Mouse (Mus musculus) urinary bladder, postnatal 36 days (tissue): ENCODE measurements around the gene Engase.

Source experiments
- DNase-seq, 2 experiments: peaks; one replicate each; pipeline ENCODE4 v3.0.0; 2022; ENCODE audit warnings: low spot score in 2 of 2, mixed read lengths in 1 of 2

Gene Engase

DNA sequence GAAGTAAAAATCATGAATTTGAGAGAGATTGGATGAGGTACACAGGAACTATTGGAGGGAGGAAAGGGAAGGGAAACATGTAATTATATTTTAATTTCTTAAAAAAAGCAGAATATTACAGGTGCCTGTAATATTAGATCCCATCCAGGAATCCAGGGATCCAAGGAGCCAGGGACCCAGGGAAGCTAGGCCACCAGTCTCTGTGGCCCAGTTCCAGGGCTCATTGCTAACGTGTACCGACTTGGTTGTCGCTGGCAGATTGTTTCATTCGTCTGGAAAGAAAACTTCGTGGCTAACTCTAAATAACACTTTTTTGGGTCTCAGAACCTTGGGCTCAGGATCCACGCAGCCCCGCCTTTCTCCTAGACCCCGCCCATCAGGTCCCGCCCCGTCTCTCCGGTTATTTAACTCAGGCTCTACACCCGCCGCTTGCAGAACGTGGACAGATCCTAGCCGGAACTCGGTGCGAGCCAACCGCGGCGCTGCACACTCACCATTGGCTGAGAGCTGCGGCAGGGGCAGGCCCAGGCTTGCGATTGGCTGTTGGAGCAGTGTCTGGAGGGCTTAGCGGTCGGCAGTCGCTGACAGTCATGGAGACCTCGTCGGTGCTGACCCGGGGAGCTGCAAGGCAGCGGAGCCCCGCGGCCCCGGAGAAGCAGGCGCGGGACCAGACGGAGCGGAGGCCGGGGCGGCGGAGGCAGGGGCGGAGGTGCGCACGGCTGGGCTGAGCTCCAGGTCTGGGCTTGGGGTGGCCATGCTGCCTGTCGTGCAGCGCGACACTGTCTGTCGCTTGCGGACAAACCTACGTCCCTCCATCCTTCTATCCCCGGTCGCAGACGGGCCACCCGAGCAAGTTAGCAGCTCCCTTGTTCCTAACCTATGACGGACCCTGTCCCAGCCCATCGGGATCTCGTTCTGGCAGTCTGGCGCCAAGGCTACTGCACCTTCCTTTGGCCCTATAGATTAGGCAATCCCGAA is at the start of gene Engase:
Gene Engase, plus strand, starts transcription at position 434 of the 978 bp plus-strand sequence.
- DNase-seq, result peak; percentile 94 to 98

DNA sequence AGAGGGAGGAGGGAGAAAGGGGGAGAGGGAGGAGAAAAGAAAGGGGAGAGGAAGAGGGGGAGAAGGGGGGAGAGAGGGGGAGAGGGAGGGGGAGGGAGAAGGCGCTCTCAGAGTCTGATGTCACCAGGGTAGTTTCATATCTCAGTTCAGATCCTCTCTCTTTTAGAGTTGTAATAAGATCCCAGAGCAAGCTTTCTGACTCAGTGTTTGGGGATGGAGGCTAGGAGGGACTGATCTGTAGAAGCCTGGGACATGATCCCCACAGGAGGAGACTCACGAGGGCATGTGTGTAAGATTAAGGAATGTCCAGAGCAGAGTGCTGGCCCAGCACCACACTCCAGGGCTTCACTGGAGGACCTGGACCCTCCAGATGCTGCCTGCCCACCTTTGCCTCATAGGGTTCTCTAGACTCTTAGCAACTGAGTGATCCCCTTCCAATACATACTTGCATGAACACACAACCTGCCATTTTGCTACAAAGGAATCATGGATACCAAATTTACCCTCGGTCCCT is 49.3 kb upstream of the Engase start:
- no peak for DNase-seq

DNA sequence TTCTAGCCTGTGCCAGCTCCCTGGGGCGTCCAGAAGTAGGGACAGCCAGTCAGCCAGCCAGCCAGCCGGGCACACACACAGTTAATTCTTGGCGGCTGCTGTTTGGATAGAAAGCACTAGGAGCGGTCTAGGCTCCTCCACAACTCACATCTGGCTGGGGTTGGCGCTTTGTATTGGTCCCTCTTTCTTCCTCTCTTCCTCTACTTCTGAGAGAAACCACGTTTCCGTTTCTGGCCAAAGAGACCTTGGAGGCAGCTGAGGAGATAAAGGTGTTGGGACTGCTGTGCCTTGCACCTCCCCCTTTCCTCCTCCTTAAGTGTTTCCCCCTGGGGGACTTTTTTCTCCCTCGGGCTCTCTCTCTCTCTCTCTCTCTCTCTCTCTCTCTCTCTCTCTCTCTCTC is 48.6 kb upstream of the Engase start, which contains the start of gene C1qtnf1:
Gene C1qtnf1, plus strand, starts transcription at position 218 of the 400 bp plus-strand sequence.
- no peak for DNase-seq

DNA sequence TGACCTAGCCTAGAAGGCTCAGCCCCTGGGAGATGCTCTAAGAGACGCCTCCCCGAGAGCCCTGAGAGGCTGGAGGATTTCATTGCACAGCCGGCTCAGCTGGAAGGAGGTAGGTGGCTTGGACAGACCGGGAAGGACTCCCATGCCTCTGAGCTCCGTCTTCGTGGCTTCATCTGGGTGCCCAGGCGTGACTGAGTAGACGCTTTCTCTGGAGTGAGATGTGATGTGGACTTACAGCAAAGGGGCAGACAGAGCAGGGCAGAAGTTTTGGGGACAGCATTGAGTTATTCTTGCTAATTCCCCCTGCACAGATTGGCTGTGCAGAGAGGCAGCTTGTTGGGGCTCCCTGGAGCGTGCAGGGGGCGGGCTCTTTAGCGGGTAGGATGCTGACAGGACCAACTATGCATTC is 48.2 kb upstream of the Engase start:
- DNase-seq, result no peak

DNA sequence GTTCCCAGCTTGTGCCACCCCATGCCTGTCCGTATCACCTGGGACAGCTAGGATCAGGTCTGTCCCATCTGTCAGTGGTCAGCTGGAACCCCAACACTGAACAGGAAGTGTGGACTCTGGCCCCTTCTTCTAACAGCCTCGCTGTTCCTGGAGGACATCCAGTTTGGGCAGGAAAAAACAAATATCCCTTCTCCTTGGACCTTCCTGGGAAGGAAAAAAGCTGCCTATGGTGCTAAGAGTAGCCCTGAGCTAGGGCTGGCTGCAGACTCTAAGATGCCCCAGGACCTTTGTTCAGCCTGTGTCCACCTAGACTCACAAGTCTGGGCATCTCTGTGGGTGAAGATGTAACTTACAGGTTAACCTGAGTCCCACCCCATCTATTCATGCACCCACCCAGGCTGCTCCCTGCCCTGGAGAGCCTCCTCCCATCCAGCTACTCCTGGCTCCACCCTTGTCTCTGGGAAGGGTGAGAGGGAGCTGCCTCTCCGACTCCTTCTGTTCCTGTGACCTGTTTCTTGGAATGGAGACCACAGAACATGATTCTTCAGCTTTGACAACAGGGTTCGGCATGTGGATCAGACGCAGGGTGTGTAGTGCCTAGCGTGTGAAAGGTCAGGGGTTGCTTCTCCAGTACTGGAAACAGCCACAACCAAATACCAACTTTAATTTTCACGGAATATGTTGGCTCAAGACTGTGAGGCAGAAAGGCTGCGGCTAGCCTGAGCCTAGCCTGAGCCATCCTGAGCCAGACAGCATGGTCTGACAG is 47.5 kb upstream of the Engase start:
- DNase-seq, result no peak

DNA sequence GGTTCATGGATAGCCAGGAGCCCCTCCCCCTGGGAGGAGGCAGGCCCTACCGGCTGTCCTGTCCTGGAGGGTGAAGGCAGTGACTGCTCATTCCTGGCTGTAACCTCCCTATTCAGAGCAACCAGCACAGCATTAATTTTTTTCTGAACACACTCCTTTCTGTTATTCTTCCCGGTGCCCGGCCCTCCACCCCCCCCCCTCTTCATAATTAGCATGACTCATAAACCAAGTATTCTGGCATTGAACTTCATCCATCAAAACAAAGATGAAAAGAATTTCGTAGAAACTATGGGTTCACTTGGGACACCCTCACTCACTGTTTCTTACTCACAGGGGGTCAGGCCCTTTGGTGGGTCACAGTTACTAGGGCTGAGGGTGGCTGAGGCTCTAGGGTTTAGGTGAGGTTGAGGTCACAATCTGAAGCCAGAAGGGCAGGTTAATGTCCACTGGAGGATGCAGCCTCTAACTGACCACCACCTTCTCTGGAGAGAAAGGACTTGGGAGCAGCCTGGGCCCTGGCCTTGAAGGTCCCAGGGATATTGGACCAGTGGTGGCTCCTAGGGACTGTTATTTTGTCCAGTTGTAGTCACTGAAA is 46.2 kb upstream of the Engase start:
- DNase-seq, result no peak

DNA sequence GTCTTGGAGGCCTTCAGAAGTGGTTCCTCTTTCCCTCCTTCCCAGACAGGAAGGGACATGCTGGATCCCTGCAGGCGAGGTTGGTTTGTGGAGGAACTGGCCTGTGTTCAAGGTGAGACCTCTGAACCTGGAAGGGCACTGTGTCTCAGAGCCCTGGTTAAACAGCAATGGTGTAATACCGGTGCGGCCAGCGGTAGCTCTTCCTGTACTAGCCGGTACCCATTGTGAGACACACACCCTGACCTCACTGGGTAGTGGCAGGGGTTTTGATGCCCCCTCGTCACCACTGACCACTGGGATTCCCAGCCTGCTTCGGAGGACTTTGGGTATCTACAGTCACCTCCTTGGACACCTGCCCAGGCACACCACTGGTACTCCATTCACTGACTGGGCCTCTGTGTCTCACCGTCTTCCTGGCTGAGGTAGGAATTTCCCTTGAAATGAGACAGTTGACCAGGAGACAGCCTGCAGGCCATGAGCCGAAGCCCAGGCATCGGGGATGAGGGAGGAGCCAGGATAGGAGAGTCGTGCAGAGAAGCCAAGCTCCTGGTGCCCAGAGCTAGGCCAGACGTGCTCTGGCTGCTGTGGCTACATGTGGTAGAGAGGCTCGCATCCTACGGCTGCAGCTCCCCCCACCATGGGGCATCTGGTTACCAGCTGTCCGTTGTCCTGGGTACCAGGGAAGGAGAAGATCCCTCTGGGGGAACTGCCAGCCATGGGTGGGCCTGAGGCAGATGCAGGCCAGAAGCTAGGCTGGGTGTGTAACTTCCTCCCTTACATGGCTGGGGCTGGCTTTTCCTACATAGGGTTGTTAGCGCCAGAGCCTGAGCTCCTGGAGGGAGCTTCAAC is 45.3 kb upstream of the Engase start:
- no peak for DNase-seq

DNA sequence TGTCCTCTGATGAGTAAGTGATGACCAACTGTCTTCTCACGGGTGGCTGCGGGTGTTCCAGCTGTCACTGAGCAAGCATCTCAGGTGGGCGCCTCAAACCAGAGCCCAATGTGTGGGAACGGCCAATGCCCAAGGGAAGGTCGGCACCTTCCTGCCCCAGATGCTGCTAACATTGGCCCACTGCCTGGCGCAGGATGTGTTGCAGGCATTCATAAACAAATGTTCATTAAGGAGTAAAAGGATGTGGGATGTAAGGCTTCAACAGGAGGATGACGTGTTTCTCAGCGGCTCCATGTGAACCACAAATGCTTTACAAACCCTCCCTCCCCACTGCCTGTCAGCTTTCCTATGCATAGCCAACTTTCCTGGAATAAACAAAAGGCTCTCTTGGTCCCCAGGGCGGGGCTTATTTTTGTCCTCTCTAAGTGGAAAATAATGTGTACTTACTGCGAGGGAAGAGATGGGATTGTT is 43.2 kb upstream of the Engase start:
- DNase-seq, result no peak

DNA sequence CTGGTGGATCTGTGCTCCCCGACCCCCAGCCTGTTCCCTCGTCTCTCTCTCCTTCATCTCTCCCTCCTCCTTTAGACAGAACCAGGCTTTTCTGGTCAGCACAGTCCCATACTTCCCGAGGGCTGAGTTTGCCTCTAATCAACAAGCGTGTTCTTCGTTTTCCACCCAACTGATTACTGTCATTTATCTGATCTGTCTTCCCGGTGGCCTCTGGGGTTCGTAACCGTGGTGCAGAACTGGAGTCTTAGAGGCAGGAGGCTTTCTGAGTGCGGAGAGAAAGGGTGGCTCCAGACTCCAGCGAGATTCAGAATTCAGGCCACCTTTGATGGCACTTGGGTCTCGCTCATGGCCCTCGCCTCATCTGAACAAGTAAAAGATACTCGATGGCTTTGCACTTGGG is 42.5 kb upstream of the Engase start:
- no peak for DNase-seq

DNA sequence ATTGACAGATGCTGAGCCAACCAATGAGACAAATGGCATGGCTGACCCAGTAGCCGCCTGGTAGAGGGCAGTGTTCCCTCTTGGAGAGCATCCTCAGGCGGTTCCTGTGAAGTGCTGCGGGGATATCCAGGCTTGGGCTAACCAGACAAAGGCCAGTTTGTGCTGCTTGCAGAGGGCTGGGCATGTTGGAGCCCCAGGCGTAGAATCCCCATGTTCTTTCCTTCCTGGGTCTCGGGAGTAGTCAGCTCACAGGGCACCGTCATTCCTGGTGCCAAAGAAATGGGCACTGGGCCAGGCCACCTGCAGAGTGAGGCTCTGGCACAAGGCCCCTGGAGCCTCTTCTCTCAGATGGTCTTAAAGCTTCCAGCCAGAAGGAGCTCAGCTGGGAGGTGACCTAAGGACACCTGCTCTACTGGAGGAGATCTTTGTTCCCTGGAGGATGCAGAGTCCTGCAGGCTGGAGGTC is 40.1 kb upstream of the Engase start:
- no peak for DNase-seq

DNA sequence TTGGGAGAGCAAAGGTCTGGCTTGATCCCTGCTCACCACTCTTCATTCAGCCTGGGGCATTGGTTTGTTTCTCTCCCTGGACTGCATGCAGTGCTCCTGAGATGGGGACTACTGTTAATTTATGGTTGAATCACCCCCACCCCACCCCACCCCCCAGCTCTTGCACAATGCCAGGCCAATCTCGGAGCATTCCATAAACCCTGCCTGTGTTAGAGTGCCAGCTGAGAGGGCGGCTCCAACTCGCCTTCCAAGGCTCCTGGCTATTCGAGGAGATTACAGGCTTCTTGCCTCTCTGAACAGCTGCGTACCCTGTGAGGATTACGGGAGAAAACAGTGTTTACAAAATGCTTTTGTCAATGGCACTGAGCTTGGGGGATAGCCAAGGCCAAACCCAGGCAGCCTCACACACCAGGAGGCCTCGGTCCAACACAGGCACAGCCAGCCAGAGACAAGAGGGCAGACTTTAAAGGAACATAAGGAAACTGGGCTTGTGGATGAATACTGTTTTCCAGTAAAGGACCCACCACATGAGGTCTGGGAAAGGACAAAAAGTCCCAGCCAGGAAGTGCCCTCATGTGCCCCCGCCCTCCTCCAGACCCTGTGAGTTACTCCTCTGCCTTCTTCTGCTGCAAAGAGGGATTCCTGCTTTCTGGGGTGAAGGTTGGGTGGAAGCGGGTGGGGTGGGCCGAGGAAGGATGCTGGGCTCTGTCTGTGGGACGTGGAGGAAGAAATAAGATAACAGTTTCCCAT is 37.8 kb upstream of the Engase start:
- no peak for DNase-seq

DNA sequence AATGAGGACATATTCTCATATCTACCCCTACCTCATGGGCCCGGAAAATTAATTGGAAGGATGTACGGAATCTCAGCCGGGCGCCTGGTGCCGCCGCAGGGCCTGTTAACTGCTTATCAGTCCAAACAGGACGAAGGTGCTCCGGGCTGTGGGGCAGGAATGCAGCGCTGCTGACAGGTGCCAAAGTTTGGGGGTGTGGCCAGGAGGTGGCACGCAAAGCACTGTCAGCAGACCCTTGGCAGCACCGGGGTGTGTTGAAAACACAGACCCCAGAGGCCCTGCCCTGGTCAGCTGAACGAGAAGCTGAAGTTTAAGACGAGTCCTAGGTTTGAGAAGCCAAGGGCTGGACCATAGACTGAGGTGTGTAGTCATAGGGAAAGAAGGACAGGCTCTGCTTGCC is 33.9 kb upstream of the Engase start:
- DNase-seq, result no peak

DNA sequence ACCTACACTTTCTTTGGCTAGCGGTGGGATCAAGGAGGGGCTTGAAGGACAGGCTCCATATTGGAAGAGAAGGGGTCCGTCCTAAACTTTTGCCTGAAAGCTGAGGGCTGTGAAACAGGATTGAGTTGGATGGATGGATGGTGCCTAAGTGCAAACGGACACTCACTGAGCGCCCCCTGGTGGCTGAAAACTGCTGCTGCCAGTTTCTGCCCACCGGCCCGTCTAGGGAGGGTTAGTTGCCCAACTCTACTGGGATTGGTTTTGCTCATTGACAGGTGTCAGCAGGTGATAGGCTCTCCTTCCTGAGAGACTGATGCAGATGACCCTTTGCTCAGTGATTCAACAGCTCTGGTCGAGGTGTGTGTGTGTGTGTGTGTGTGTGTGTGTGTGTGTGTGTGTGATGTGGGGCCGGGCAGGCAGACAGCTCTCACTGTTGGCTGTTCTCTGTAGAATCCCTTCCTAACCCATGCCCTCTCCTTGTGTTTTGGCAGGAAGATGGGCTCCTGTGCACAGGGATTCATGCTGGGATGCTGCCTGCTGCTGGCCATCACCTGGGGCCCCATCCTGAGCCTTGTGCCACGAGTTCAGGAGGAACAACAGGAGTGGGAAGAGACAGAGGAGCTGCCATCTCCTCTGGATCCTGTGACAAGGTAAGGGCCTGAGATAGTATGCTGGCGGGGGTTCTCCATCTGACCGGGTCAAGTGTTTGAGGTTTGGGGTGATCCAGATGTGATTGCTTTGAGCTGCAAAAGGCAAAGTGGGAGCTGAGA is 33.2 kb upstream of the Engase start:
- peak; percentile 52 to 77 for DNase-seq

DNA sequence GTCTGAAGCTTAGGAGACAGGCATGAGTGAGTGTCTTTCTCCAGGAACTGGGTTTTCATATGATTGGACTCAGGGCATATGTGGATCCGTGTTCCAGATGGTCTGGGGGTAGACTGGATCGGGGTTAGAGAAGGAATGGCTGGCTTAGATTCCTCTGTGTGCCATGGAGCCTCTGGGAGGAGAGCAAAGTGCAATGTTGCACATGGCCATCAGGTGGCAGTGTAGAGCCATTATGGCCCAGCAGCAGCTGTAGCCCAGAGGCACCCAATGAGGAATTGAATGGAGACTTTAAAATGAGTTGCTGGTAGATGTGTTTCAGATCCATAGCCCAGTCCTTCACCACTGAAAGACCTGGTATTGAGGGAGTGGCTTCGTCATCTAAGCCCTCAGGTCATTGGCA is 30.8 kb upstream of the Engase start:
- DNase-seq, result peak; percentile 59 to 67

DNA sequence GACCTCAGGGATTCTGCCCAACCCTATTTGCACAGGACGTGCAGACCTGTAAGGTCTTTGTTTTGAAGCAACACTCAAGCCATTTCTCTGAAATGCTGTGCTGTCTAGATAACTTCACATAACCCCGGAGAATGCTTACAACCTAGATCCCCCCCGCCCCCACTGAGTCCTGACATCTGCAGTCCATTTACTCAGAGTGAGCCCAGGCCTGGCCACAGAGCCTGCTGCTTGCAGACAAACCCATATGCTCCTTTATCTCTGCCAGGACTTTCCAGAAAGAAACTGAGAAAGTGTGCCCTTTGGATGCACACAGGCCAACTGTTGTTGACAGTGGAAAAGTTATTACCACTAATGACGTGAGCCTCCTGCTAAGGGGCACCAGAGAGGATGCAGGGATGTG is 29.3 kb upstream of the Engase start:
- DNase-seq, result no peak

DNA sequence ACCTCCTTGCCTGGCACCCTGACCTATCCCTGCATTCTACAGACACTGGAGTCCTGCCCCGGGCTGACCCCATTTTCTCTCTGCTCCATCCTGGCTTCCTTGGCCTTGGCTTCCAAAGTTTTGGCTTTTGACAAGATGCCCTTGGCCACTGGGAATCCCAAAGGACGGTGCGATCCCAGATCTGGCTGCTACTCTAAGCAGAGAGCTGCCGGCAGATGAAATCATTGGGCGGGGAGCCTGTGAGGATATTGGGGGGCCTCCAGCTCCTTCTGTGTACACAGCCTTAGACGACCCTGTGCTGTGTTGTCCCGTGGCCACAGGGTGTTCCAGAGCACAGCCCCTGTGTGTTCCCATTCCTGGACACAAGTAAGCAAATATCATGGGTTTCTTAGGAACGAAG is 28.2 kb upstream of the Engase start:
- DNase-seq, result peak in 1 of 2 experiments; percentile 66

DNA sequence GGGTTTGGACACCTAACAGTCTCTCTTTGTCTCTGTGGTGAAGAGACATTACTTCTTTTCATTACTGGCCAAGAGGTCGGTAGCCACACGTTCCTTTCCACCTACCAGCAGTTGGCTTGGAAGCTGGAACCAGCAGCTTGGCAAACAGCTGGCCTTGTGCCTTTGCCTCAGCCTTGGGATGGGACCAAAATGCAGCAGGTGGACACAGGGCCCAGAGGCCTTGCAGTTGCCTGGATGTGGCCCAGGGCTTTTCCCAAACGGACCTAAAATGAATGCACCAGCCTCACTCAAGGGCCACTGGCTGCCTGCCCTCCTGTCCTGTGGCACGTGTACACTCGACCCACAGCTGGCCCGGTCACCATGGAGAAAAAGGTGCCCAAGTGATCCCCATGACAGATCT is 25.4 kb upstream of the Engase start:
- DNase-seq, result peak in 1 of 2 experiments; percentile 36

DNA sequence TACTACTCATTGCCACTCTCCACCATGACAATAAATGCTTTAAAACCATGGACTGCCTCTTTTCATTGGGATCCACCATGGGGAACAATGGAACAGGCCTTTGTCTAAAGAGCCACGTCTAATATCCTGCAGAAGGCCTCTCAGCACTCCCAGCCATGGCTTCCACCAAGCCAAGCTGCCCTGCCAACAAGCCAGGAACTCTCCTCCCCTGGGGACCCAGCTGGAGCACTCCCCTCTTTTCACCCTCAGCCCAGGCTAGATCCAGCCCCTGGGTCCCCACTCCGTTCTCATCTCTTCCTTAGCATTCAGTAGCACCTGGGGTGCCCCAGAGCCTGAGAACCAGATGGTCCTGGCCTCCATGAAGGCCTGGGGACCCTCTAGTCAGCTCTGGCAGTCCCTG is 23.7 kb upstream of the Engase start:
- DNase-seq, result no peak
